Mouse (Mus musculus): ENCODE data around the gene Gm9887. TPM values are rescaled to one million over a fixed set of nuclear protein-coding genes. Genes with fewer than 3 reads are reported as not detected.

The Gm9887 gene
- polyA plus RNA-seq, 1 experiment, result 0.40 TPM

DNA sequence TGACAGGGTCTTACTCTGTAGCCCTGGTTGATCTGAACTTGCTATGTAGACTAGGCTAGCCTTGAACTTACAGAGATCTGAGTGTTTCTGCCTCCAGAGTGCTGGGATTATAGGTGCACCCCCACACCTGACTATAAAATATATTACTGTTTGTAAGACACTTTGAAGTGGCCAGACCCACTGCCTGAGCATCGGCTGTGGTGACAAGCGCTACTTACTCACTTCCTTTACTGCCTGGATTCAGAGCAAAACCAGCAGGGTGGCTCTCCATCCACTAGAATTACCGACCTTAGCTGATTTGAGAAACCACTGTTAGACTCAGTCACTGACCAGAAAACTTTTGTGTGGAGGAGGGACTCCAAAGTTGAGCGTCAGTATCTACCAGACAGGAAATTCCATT lies 39.7 kb upstream of the Gm9887 start:
- no peak for TF ChIP-seq CTCF (IDR thresholded peaks at IDR 0.05; ENCODE audit: extremely low read depth, insufficient read depth, low read length)
- no peak for TF ChIP-seq POLR2A (IDR thresholded peaks at IDR 0.05; ENCODE audit: extremely low read depth, insufficient read depth, low read length)
- no peak overlapping the region for H3K4me3 ChIP-seq (ENCODE audit: insufficient read depth, low read length)
- no peaks in the 10 kb centered on the region for H3K4me1 ChIP-seq (ENCODE audit: control insufficient read depth, insufficient read depth, low read length)
- no peak overlapping the region for H3K27ac ChIP-seq (ENCODE audit: insufficient read depth, low read length)

DNA sequence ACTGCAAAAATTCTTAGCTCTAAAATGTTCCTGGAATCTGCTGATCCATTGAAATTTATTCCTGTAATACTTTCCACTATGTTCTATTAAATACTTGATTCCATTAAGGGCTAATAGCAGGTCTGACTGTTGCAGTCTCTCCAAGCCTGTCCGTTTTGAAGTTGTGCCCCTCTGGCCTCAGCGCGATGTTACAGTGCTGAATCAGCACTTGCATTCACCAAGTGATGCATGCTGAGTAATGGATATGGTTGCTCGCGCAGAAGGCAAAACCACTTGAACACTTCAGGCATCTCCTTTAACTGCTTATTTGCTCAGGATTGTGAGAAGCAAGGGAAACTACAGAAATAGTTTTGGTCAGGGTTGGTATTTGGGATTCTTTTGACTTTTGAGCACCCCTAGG lies 38.5 kb upstream of the Gm9887 start:
- Histone ChIP-seq H3K4me1 (ENCODE audit: control insufficient read depth, insufficient read depth, low read length) (no peaks in the 10 kb centered on the region), H3K27ac (ENCODE audit: insufficient read depth, low read length) (no peak overlapping the region), H3K4me3 (ENCODE audit: insufficient read depth, low read length) (no peak overlapping the region)
- TF ChIP-seq POLR2A (IDR thresholded peaks at IDR 0.05; ENCODE audit: extremely low read depth, insufficient read depth, low read length), result no peak
- TF ChIP-seq CTCF (IDR thresholded peaks at IDR 0.05; ENCODE audit: extremely low read depth, insufficient read depth, low read length), result no peak

DNA sequence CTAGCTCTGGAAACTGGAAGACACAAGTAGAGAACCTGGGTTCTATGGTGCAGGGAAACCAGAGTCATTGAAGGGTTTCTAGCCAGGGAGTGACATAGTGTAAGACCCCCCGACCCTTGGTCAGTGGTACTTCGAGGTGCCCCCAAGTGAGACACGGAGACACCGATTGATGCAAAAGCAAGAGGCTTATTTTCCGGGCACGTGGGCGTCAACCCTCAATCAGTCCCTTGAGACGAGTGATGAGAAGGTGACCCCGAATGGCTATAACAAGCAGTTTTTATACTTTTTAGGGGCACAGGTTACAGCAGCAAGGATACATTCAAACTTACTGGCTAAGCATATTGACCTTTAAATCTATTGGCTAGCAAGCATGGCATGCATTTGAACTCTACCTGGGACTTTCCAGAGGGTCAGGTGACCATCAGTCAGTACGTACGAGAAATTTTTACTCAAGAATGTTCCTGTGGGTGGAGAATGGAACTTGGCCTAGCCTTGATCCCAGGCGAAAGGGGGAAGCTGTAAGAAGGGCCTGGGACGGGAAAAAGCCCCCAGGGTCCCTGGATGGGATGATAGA lies 30.4 kb upstream of the Gm9887 start:
- Histone ChIP-seq H3K27ac (ENCODE audit: insufficient read depth, low read length) (no peak overlapping the region), H3K4me3 (ENCODE audit: insufficient read depth, low read length) (no peak overlapping the region), H3K4me1 (ENCODE audit: control insufficient read depth, insufficient read depth, low read length) (no peaks in the 10 kb centered on the region)
- TF ChIP-seq POLR2A (IDR thresholded peaks at IDR 0.05; ENCODE audit: extremely low read depth, insufficient read depth, low read length) (no peak), CTCF (IDR thresholded peaks at IDR 0.05; ENCODE audit: extremely low read depth, insufficient read depth, low read length) (no peak)

DNA sequence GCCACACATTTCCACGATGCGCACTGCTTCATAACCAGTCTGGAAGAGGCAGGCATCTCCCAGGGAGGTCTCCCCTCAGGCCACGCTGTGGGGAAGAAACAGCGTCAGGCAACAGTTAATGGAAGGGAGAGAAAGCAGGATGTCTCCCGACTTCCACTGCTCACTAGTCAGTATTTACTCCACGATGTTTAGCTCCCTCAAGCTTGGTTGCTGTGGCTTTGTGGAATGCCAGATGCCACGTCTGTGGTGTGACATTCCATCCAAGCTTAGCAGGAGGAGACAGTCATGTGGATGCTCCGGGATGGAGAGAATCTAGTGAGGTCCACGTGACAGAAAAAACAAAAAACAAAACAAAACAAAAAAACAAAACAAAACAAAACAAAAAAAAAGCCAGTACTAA lies 29.8 kb upstream of the Gm9887 start:
- no peak overlapping the region for H3K27ac ChIP-seq (ENCODE audit: insufficient read depth, low read length)
- no peaks in the 10 kb centered on the region for H3K4me1 ChIP-seq (ENCODE audit: control insufficient read depth, insufficient read depth, low read length)
- no peak overlapping the region for H3K4me3 ChIP-seq (ENCODE audit: insufficient read depth, low read length)
- TF ChIP-seq CTCF (IDR thresholded peaks at IDR 0.05; ENCODE audit: extremely low read depth, insufficient read depth, low read length) (no peak), POLR2A (IDR thresholded peaks at IDR 0.05; ENCODE audit: extremely low read depth, insufficient read depth, low read length) (no peak)

DNA sequence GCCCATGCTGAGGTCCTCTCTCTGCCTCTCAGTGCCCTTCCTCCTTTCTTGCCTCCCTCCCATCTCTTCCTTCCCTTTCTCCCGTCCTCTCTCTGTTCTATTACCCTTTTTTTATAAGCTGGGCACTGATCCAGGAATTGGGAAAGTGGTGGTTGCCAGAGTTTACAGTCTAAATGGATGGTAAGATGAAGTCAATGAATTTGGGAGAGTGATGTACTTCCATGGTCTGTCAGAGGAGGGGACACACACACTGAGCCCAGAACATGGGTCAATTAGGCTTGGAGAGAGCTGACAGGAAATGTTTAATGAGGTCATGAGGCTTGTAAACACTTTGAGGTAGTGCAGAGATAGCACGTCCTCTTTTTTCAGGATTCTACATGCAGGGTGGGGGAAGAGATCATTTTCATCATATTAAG lies 28.6 kb upstream of the Gm9887 start:
- Histone ChIP-seq H3K4me3 (ENCODE audit: insufficient read depth, low read length) (no peak overlapping the region), H3K27ac (ENCODE audit: insufficient read depth, low read length) (no peak overlapping the region), H3K4me1 (ENCODE audit: control insufficient read depth, insufficient read depth, low read length) (no peaks in the 10 kb centered on the region)
- TF ChIP-seq POLR2A (IDR thresholded peaks at IDR 0.05; ENCODE audit: extremely low read depth, insufficient read depth, low read length) (no peak), CTCF (IDR thresholded peaks at IDR 0.05; ENCODE audit: extremely low read depth, insufficient read depth, low read length) (no peak)

DNA sequence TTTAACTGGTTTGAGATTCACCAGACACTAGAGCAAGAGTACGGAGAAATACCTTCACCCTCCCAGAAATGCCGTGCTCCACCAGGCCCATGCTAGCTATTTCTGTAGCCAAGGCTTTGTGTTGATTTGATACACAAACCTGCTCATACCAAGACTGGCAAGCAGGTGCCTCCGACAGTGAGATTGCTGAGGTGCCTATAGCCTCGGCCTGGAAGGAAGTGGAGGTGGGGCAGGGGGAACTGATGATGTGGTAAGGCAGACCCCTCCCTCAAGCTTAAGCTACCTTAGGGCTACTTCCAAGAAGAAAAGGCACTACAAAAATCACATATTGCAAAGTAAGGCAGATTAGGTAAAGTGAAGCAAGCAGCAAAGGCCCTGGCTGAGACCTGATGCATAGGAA lies 28.1 kb upstream of the Gm9887 start:
- Histone ChIP-seq H3K4me1 (ENCODE audit: control insufficient read depth, insufficient read depth, low read length) (no peaks in the 10 kb centered on the region), H3K27ac (ENCODE audit: insufficient read depth, low read length) (no peak overlapping the region), H3K4me3 (ENCODE audit: insufficient read depth, low read length) (no peak overlapping the region)
- TF ChIP-seq CTCF (IDR thresholded peaks at IDR 0.05; ENCODE audit: extremely low read depth, insufficient read depth, low read length), result no peak
- TF ChIP-seq POLR2A (IDR thresholded peaks at IDR 0.05; ENCODE audit: extremely low read depth, insufficient read depth, low read length), result no peak

DNA sequence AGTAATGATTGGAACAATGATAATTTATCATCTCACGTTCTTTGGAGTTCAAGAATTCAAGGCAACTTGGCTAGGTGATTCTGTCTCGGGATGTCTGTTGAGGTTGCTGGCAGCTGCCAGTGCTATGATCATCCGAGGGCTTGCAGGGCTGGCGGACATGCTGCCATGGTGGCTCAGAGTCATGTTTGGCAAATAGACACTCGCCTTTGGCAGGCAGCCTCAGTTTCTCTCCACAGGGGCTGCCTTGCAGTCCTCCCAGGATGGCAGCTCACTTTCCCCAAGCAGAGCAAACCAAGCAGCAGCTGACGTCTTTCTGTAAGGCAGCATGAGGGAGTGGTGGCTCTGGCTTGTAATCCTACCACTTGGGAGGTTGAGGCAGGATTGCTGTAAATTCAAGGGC lies 22.2 kb upstream of the Gm9887 start:
- Histone ChIP-seq H3K4me1 (ENCODE audit: control insufficient read depth, insufficient read depth, low read length) (no peaks in the 10 kb centered on the region), H3K27ac (ENCODE audit: insufficient read depth, low read length) (no peak overlapping the region), H3K4me3 (ENCODE audit: insufficient read depth, low read length) (no peak overlapping the region)
- TF ChIP-seq POLR2A (IDR thresholded peaks at IDR 0.05; ENCODE audit: extremely low read depth, insufficient read depth, low read length) (no peak), CTCF (IDR thresholded peaks at IDR 0.05; ENCODE audit: extremely low read depth, insufficient read depth, low read length) (no peak)

DNA sequence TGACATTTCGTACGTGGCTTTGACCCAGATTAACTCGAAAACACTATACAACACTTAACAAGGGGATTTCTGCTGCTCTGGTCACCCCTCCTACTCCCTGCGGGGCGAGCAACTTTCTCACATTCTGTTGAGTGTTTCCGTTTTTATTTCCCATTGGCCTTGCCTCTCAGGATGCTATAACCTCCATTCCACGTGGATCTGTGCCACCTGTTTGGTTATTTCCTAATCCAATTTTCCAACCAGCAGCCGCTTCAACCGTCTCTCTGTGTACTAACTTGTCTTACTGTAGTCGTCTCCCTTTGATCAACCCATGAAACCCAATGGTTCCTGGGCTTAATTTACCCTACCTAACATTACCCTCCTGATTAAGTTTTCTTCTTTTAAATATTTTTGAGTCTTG lies 20.8 kb upstream of the Gm9887 start:
- H3K4me3 ChIP-seq (ENCODE audit: insufficient read depth, low read length), result no peak overlapping the region
- no peaks in the 10 kb centered on the region for H3K4me1 ChIP-seq (ENCODE audit: control insufficient read depth, insufficient read depth, low read length)
- TF ChIP-seq POLR2A (IDR thresholded peaks at IDR 0.05; ENCODE audit: extremely low read depth, insufficient read depth, low read length) (no peak), CTCF (IDR thresholded peaks at IDR 0.05; ENCODE audit: extremely low read depth, insufficient read depth, low read length) (no peak)
- no peak overlapping the region for H3K27ac ChIP-seq (ENCODE audit: insufficient read depth, low read length)

DNA sequence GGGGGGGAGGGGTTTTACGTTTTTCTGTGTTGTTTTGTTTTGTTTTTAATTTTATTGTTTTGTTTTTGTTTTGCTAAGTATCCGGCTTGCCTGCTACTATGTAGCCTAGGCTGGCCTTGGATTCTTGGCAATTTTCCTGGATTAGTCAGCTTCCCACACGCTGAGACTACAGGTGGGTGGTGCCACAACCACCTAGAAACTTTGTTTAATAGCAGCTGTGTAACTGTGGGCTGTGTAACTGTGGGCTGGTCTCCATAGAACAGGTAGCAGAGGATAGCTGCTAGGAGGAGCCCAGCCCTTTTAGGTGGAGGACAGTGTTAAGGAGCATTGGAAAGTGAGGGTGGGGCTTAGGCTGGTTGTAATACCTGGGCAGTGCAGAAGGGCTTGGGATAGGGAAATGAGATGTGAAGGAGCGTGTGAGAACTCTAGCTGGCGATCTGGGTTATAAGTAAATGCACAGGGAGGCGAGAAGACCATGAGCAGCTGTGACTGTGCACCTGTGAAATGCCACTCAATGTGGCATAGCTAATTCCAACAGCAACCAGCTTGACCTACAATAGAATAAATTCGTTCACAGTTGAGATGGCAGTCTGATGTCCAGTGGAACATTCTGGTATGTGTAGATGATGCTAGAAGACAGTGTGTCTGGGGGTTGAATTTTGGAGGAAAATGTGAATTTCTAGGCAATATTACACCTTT lies 17.9 kb upstream of the Gm9887 start:
- Histone ChIP-seq H3K4me1 (ENCODE audit: control insufficient read depth, insufficient read depth, low read length) (no peaks in the 10 kb centered on the region), H3K4me3 (ENCODE audit: insufficient read depth, low read length) (no peak overlapping the region), H3K27ac (ENCODE audit: insufficient read depth, low read length) (no peak overlapping the region)
- TF ChIP-seq CTCF (IDR thresholded peaks at IDR 0.05; ENCODE audit: extremely low read depth, insufficient read depth, low read length), result no peak
- TF ChIP-seq POLR2A (IDR thresholded peaks at IDR 0.05; ENCODE audit: extremely low read depth, insufficient read depth, low read length), result no peak

DNA sequence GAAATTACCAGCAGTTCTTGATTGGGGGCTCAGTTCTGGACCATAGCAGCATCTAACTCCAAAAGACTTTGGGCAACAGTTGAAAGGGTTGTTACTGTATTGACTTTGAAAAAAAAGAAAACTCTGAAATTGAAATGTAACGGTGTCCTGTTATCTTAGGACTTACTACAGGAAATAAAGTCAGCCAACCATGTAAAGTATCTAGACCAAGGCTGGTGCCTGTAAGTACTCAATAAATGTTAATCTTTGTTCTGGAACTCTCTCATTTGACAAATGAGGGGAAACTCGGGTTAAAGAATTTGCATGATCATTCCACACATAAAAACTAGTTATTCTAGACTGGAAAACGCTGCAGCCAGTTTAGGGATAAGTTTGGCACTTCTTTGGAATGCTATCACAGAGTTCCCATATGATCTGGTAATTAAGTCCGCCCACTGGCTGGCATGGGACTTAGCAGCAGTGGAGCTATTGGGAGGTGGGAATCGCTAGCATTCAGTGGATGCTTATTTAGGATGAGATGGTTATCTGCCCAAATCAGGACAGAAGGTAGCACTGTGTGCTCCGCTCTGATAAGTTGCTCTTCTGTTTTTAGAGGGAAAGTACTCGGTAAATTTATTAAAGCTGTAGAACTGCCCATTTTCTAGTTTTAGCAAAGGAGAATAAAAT lies 17.1 kb upstream of the Gm9887 start:
- Histone ChIP-seq H3K4me3 (ENCODE audit: insufficient read depth, low read length) (no peak overlapping the region), H3K27ac (ENCODE audit: insufficient read depth, low read length) (no peak overlapping the region), H3K4me1 (ENCODE audit: control insufficient read depth, insufficient read depth, low read length) (no peaks in the 10 kb centered on the region)
- no peak for TF ChIP-seq CTCF (IDR thresholded peaks at IDR 0.05; ENCODE audit: extremely low read depth, insufficient read depth, low read length)
- no peak for TF ChIP-seq POLR2A (IDR thresholded peaks at IDR 0.05; ENCODE audit: extremely low read depth, insufficient read depth, low read length)
